In the genomic region with DNA sequence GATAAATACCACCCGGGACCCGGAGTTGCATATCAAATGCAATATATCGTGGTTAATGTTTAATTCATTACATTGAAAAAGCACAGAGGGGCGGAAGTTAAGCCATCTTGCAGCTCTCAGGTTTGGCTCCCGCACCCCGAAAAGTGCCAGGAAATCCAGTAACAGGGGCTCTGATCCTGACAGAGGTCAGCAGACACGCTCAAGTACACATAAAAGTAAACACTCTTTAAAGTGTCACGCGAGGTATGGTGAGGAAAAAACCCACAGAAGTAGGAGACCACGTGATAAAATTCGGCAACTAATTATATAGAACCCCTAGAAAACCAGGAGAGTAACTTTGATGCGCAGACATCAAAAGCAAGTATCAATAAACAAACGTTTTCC, we compare ENCODE assay signal across 8 mouse cellular contexts. TPM values are rescaled to one million over a fixed set of nuclear protein-coding genes. Genes with fewer than 3 reads are reported as not detected.
DNase-seq lines count a peak whose midpoint lies in the region; ATAC-seq and TF ChIP-seq lines count a peak whose summit lies in the region.

No protein-coding gene starts in this region.

- no peak for TF ChIP-seq POLR2A in ES-Bruce4 (IDR thresholded peaks at IDR 0.05; ENCODE audit: insufficient read depth, low read length)

- intact Hi-C loops in heart, postnatal 10 days (cut with DNase I), result loop anchor here (2.0 kb wide), 1 partner anchor 32 kb away; the partner anchor contains the start of gene Kif23

- H3K9ac ChIP-seq in heart, embryonic 12.5 days, result peak overlapping the region; percentile 66
- peak overlapping the region; percentile 95 for H3K9ac ChIP-seq in ES-Bruce4 (ENCODE audit: low read depth, poor library complexity, severe bottlenecking)
- H3K9ac ChIP-seq in hindbrain, embryonic 11.5 days (ENCODE audit: low read depth, low read length), result peak overlapping the region; percentile 63

- no peaks in the 10 kb centered on the region for H3K9me3 ChIP-seq in heart, embryonic 12.5 days (replicated peaks)
- no peaks in the 10 kb centered on the region for H3K9me3 ChIP-seq in ES-Bruce4 (replicated peaks; ENCODE audit: control insufficient read depth, insufficient read depth, low read length, poor library complexity, severe bottlenecking)
- no peaks in the 10 kb centered on the region for H3K9me3 ChIP-seq in hindbrain, embryonic 11.5 days (ENCODE audit: control insufficient read depth, low read length)

- no peak for TF ChIP-seq EP300 in ES-Bruce4 (IDR thresholded peaks at IDR 0.05; ENCODE audit: insufficient read depth, low read depth, low read length)

- peaks cover 53% of the 10 kb centered on the region for H3K36me3 ChIP-seq in heart, embryonic 12.5 days
- H3K36me3 ChIP-seq in ES-Bruce4 (ENCODE audit: control insufficient read depth, insufficient read depth, low read length, poor library complexity, severe bottlenecking), result peaks cover 47% of the 10 kb centered on the region
- H3K36me3 ChIP-seq in hindbrain, embryonic 11.5 days (ENCODE audit: control insufficient read depth, insufficient read depth, low read length), result peaks cover 6% of the 10 kb centered on the region; the same call in 1 of the 2 replicates

- H3K4me3 ChIP-seq in heart, embryonic 12.5 days, result peak overlapping the region; percentile 98
- H3K4me3 ChIP-seq in ES-Bruce4 (ENCODE audit: low read depth, low read length), result peak overlapping the region; percentile 91
- H3K4me3 ChIP-seq in hindbrain, embryonic 11.5 days (ENCODE audit: low read depth, low read length), result peak overlapping the region; percentile 89

- WGBS in heart, embryonic 12.5 days, result 3% methylated on average over 13 of the region's 13 CpGs
- 4% methylated on average over 13 of the region's 13 CpGs for WGBS in hindbrain, embryonic 11.5 days

- no peak for ATAC-seq in heart, embryonic 12.5 days (ENCODE audit: insufficient number of reproducible peaks, low FRiP score)
- ATAC-seq in hindbrain, embryonic 11.5 days (ENCODE audit: low FRiP score), result peak; percentile 28; the same call in 1 of the 2 replicates

- H3K27ac ChIP-seq in heart, embryonic 12.5 days (ENCODE audit: poor library complexity, severe bottlenecking), result peak overlapping the region; percentile 98
- peak overlapping the region; percentile 85 for H3K27ac ChIP-seq in ES-Bruce4 (ENCODE audit: insufficient read depth, low read length)
- H3K27ac ChIP-seq in hindbrain, embryonic 11.5 days (ENCODE audit: low read depth, low read length), result peak overlapping the region; percentile 90

- DNase-seq in heart, postnatal 10 days, result no peak
- DNase-seq in hindbrain, embryonic 11.5 days (ENCODE audit: low spot score), result no peak
- peak; percentile 26 for DNase-seq in lung, postnatal 25 days (ENCODE audit: low spot score)
- no peak for DNase-seq in urinary bladder, adult 18-20 months (ENCODE audit: low spot score in 2 of 2)
- no peak for DNase-seq in thymus, postnatal 0 days (ENCODE audit: low spot score)
- no peak for DNase-seq in cerebellum, postnatal 10 days

- peaks cover 25% of the 10 kb centered on the region for H3K4me1 ChIP-seq in heart, embryonic 12.5 days (replicated peaks)
- H3K4me1 ChIP-seq in ES-Bruce4 (ENCODE audit: control insufficient read depth, insufficient read depth, low read length), result no peaks in the 10 kb centered on the region
- H3K4me1 ChIP-seq in hindbrain, embryonic 11.5 days (replicated peaks; ENCODE audit: control insufficient read depth, insufficient read depth, low read length), result 0 out of 2 replicates have a peak, but pooled peaks cover 2% of the 10 kb centered on the region

- H3K4me2 ChIP-seq in heart, embryonic 12.5 days, result peak overlapping the region; percentile 82
- peak overlapping the region; percentile 59 for H3K4me2 ChIP-seq in hindbrain, embryonic 11.5 days (replicated peaks; ENCODE audit: low read depth, low read length)

- H3K27me3 ChIP-seq in heart, embryonic 12.5 days (replicated peaks), result no peaks in the 10 kb centered on the region
- H3K27me3 ChIP-seq in ES-Bruce4 (ENCODE audit: control insufficient read depth, insufficient read depth, low read length, poor library complexity, severe bottlenecking), result no peaks in the 10 kb centered on the region
- no peaks in the 10 kb centered on the region for H3K27me3 ChIP-seq in hindbrain, embryonic 11.5 days (ENCODE audit: control insufficient read depth, insufficient read depth, low read length)

- TF ChIP-seq CTCF in ES-Bruce4 (IDR thresholded peaks at IDR 0.05; ENCODE audit: low read depth, low read length), result no peak

RNA-seq across cellular contexts. Expression of gene Rplp1, which starts 0.6 kb away (rescaled TPM):
- polyA plus RNA-seq in heart, embryonic 12.5 days (2016; fragmentation: Nextera tagmentation; extraction: Ambion mirVana), result 714 and 736 TPM in 2 replicates
- total RNA-seq in heart, postnatal 10 days (2021), result 1,000 to 10,000 TPM; 1,715 to 1,777 TPM
- polyA plus RNA-seq in ES-Bruce4 (2011; ENCODE audit: insufficient read depth, insufficient read length, low read depth, missing spikeins), result 6,021 and 6,375 TPM in 2 replicates
- polyA plus RNA-seq in hindbrain, embryonic 11.5 days (2014; fragmentation: Nextera tagmentation; extraction: Ambion mirVana), result 1,024 and 1,073 TPM in 2 replicates
- 2,029 and 2,097 TPM in 2 replicates for polyA plus RNA-seq in thymus, postnatal 0 days (2015; fragmentation: Nextera tagmentation; extraction: Ambion mirVana)

RNA-seq across cellular contexts. Expression of gene Kif23, which starts 31.7 kb away (rescaled TPM):
- polyA plus RNA-seq in heart, embryonic 12.5 days (2016; fragmentation: Nextera tagmentation; extraction: Ambion mirVana), result 83.9 and 97.4 TPM in 2 replicates
- total RNA-seq in heart, postnatal 10 days (2021), result 10 to 100 TPM; 22.9 to 28.4 TPM
- polyA plus RNA-seq in ES-Bruce4 (2011; ENCODE audit: insufficient read depth, insufficient read length, low read depth, missing spikeins), result 165 and 182 TPM in 2 replicates
- 97.2 and 100 TPM in 2 replicates for polyA plus RNA-seq in hindbrain, embryonic 11.5 days (2014; fragmentation: Nextera tagmentation; extraction: Ambion mirVana)
- polyA plus RNA-seq in thymus, postnatal 0 days (2015; fragmentation: Nextera tagmentation; extraction: Ambion mirVana), result 106 and 107 TPM in 2 replicates
